Mouse (Mus musculus) CD4-positive, CD25-positive, alpha-beta regulatory T cell, adult 2 months (primary cell): ENCODE measurements at regions not wholly inside any gene's neighbourhood (a gene's known extent, or its start where the extent isn't known, plus 50 kb on each side); places are given as distances from the start of the nearest gene placed in this dataset.
A peak's percentile ranks its signal among the peaks of the same experiment; 100 is the strongest.

Experiments
- DNase-seq: peaks from one replicate; pipeline ENCODE4 v3.0.0-alpha.2; 2012; ENCODE audit warnings: low read depth, low spot score

DNA sequence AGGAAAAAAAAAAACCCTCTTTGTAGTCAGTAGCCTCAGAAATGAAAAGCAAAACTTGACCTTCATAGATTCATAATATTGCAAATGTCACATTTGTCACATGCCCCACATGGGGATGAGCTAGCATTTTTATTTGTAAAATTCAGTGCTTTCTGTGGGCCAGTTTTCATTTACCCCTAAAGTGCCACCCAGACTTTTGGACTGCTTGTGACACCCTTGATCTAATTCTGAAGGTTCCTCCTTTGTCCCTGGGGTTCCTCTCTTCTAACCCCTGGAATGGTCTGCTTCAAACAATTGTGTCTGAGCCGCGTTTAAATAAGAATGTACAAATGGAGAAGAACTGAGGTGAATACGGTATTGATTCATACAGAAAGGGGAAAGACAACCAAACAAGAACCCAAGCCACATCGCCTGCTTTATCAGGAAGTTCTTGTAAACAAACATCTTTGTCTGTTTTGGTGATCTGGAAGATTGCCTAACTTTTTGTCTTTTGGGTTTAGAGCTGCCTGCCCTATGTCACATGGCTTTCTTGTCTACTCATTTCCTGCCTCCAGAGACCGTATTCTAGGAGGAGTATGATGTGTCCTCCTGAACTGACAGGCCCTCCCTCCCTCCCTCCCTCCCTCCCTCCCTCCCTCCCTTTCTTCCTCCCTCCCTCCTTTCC is 203.1 kb upstream of the Gm9833 start:
- DNase-seq = peak; percentile 66

- no peak for DNase-seq
These were observed 202.3 kb upstream of the Gm9833 start for GRCm38 (mm10) chr3:9885565-9885964.

GRCm38 (mm10) chr3:9886077-9886476 is 201.8 kb upstream of the Gm9833 start:
- DNase-seq = no peak

DNA sequence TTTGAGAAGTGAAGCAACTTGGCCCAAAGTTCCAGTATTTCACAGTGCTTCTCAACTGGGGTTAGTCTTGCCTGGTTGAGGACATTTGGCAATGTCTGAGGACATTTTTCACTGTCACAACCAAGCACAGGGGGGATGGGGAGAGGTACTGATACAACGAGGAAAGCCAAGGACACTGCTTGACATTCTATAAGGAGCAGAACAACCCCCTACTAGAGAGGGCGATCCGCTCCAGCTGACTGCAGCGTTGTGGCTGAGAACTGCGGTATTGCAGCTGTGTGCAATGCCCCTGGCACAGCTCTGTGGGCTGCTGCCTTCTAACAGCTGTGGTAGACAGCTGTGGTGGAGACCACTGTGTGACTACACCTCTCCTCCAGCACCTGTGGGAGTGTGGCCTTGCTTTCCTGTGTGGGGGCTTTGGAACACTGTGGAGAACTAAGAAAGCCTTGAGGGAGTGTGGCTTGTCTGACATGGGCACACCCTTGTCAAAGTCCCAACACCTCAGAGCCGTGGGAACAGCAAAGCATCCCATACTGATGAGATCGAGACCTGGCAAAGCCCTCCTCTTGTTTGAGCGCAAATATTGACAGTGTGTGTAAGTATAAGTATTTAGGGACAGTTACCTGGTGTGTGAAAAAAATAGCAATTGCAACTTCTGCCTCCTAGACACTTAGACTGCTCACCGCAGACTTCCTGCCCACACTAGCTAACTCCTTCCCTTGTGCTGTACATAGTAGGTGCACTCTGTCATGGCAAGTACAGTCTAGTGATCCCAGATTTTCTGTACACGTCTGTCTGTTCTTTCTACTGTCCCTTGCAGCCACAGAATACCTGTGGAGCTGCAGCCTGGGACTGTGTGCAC is 200.9 kb upstream of the Gm9833 start:
- peak; percentile 74 for DNase-seq

DNA sequence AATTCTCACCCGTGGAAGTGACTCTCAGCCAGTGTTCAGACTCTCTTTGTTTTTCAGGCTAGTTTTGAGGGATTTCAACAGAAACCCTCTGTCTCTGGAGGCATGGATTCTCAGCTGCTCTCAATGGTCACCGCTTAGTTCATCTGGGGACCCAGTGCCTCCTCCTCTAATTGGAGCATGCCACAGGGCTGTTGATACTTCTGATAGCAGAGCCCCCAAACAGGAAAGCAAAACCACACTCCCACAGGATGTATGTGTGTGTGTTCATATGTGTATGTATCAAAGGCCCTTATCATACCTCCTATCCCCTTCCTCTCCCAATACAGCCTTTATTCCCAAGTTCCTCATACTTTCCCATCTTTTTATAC is 200.3 kb upstream of the Gm9833 start:
- peak; percentile 43 for DNase-seq

DNA sequence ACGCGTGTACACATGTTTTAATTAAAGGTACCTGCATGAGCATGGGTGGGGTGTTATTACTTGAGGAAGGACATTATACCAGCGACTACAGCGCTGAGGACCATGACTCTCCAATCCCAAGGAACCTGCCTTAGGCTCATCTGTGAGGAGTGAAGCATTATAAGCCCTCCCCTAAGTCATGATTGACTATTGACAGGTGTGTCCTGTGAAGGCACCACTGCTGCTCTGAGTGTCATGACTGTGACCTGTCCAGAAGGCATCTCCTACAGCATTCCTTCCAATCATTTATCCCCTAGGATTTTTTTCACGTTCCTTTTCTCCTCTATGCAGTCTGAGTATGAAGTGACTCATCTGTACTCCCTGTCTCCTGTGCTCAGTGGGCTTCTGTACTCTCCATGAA is 199.9 kb upstream of the Gm9833 start:
- DNase-seq = no peak

DNA sequence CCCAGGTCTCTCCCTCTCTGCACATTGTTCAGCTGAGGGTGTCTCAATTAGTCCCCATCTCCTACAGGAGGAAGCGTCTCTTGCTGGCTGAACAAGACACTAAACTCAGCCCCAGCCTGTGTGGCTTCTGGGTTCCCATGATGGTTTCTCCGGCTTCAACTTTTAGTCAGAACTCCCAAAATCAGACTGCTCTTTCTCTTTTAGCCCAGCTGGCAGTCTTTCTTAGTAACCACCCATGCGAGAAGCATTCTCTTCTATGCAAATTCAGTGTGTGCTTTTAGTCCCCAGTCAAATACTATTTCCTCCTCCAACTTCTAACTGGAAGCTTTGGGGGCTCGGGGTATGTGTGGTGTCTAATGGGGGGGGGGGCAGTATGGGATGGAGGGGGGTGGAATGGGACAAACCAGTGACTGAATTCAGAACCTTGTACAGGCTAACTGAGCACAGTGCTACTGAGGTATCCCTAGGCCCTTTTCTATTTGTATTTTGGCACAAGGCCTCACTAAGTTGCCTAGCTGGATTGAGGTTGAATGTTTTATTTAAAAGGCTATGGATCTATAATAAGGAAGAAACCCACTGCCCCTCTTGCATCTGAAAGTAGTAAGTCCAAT is 194.9 kb upstream of the Gm9833 start:
- DNase-seq = no peak

- DNase-seq = peak; percentile 55
These were observed 192.3 kb upstream of the Gm9833 start for GRCm38 (mm10) chr3:9895396-9896135.

DNA sequence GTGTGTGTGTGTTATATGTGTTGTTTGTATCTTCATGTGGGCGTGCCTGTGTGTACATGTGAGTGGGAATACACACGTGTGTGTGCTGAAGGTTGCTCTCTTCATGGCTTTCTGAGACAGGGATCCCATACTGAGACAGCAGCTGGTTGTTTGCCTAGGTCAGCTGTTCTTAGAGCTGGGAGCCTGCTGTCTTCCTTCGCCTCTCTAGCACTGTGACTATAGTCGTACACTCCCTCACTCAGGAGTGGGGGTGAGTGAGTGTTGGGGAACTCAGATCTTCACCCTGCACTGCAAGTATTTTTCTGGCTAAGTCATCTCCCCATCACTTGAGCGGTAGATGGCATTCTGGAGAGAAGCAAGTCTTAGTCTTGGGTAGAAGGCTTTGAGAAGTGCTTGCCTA is 191.6 kb upstream of the Gm9833 start:
- no peak for DNase-seq

GRCm38 (mm10) chr3:9901663-9902062 is 186.2 kb upstream of the Gm9833 start:
- no peak for DNase-seq

GRCm38 (mm10) chr3:9913357-9913756 is 174.6 kb upstream of the Gm9833 start:
- DNase-seq = no peak

DNA sequence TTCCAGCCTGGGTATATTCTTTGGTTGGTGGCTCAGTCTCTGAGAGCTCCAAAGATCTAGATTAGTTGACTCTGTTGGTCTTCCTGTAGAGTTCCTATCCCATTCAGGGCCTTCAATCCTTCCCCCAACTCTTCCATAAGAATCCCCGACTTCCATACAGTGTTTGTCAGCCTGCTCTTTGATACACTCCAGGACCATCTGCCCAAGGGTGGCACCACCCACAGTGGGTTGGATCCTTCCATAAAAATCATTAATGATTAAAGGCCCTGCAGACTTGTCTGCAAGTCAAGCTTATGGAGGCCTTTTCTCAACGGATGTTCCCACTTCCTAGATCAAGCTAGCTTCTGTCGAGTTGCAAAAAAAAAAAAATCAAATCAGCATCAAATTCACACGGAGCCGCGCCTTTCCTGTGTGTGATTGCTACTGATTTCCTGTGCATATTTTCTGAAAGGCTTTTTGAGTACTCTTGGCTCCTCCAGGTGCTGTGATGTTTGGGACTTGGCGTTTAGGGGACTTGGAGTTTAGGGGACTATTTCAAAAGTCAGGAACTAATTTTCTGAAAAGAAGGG is 171.3 kb upstream of the Gm9833 start:
- peak; percentile 31 for DNase-seq

- DNase-seq = no peak
These were observed 167.6 kb upstream of the Gm9833 start for GRCm38 (mm10) chr3:9920331-9920730.

GRCm38 (mm10) chr3:9921730-9922129 is 166.2 kb upstream of the Gm9833 start:
- no peak for DNase-seq

- no peak for DNase-seq
These were observed 165.3 kb upstream of the Gm9833 start for GRCm38 (mm10) chr3:9922541-9923046.

GRCm38 (mm10) chr3:9924630-9925029 is 163.3 kb upstream of the Gm9833 start:
- no peak for DNase-seq

GRCm38 (mm10) chr3:9936853-9937441 is 151.0 kb upstream of the Gm9833 start:
- no peak for DNase-seq

GRCm38 (mm10) chr3:9938651-9939050 is 149.3 kb upstream of the Gm9833 start:
- DNase-seq = no peak

GRCm38 (mm10) chr3:9942631-9943030 is 145.3 kb upstream of the Gm9833 start:
- DNase-seq = no peak

GRCm38 (mm10) chr3:9947357-9948065 is 140.4 kb upstream of the Gm9833 start:
- peak; percentile 85 for DNase-seq
